ENCODE assay signal across 8 mouse cellular contexts in genomic region chr10:81350351-81351063, GRCm38 (mm10). TPM values are rescaled to one million over a fixed set of nuclear protein-coding genes. Genes with fewer than 3 reads are reported as not detected.
DNase-seq lines count a peak whose midpoint lies in the region; ATAC-seq and TF ChIP-seq lines count a peak whose summit lies in the region.

TSS of gene Hmg20b (minus strand) at chr10:81350480.

- TF ChIP-seq CTCF in C2C12 (IDR thresholded peaks at IDR 0.05; ENCODE audit: control insufficient read depth, insufficient read depth, insufficient read length), result peak; percentile 57
- peak; percentile 84 for TF ChIP-seq CTCF in brain, embryonic 14.5 days (IDR thresholded peaks at IDR 0.05; ENCODE audit: borderline replicate concordance, extremely low read depth, insufficient read depth, insufficient read length)
- peak; percentile 76; the same call in 1 of the 2 replicates for TF ChIP-seq CTCF in liver, adult 2 months (IDR thresholded peaks at IDR 0.05; ENCODE audit: low read depth, low read length)

- H3K4me2 ChIP-seq in heart, embryonic 11.5 days, result peak within 1 kb of the TSS; percentile 95
- H3K4me2 ChIP-seq in kidney, embryonic 16.5 days (replicated peaks; ENCODE audit: low read depth, low read length), result peak within 1 kb of the TSS; percentile 90
- H3K4me2 ChIP-seq in myocyte (ENCODE audit: low read depth), result peak within 1 kb of the TSS; percentile 100

- peaks cover 21% of the 10 kb centered on the region for H3K36me3 ChIP-seq in C2C12 (ENCODE audit: control insufficient read depth, insufficient read depth)
- peaks cover 32% of the 10 kb centered on the region for H3K36me3 ChIP-seq in erythroblast, embryonic 14.5 days (ENCODE audit: control insufficient read depth)
- peaks cover 11% of the 10 kb centered on the region; the same call in 1 of the 2 replicates for H3K36me3 ChIP-seq in heart, embryonic 11.5 days (ENCODE audit: control insufficient read depth, insufficient read depth, low read length)
- H3K36me3 ChIP-seq in kidney, embryonic 16.5 days (ENCODE audit: insufficient read depth, low read length), result peaks cover 7% of the 10 kb centered on the region; the same call in 1 of the 2 replicates
- no peaks in the 10 kb centered on the region; the same call in 1 of the 2 replicates for H3K36me3 ChIP-seq in liver, adult 2 months (ENCODE audit: control insufficient read depth, insufficient read depth, low read length)
- peaks cover 9% of the 10 kb centered on the region for H3K36me3 ChIP-seq in myocyte (ENCODE audit: control insufficient read depth, insufficient read depth)
- no peaks in the 10 kb centered on the region; the same call in 1 of the 2 replicates for H3K36me3 ChIP-seq in splenic B cell, adult 2 months (ENCODE audit: control insufficient read depth, insufficient read depth, low read length, poor library complexity, severe bottlenecking)

- ATAC-seq in heart, embryonic 11.5 days (replicated peaks; ENCODE audit: insufficient number of reproducible peaks, low FRiP score, low TSS enrichment), result peak; percentile 88
- peak; percentile 95 for ATAC-seq in kidney, embryonic 16.5 days (ENCODE audit: low FRiP score, low TSS enrichment)

- peak within 1 kb of the TSS; percentile 93 for H3K9ac ChIP-seq in heart, embryonic 11.5 days (ENCODE audit: low read depth, low read length)
- H3K9ac ChIP-seq in kidney, embryonic 16.5 days (replicated peaks; ENCODE audit: low read length), result peak within 1 kb of the TSS; percentile 97
- H3K9ac ChIP-seq in liver, adult 2 months (ENCODE audit: low read depth, low read length), result peak within 1 kb of the TSS; percentile 93

- peaks cover 5% of the 10 kb centered on the region for H3K79me3 ChIP-seq in C2C12 (ENCODE audit: low read depth)

- 0 out of 2 replicates have a peak, but pooled peaks have one; percentile 25 for TF ChIP-seq POLR2A in brain, embryonic 14.5 days (IDR thresholded peaks at IDR 0.05; ENCODE audit: borderline replicate concordance, extremely low read depth, insufficient read depth, insufficient read length, poor library complexity, severe bottlenecking)
- no peak for TF ChIP-seq POLR2A in liver, adult 2 months (IDR thresholded peaks at IDR 0.05; ENCODE audit: extremely low read depth, insufficient read depth, low read length)
- TF ChIP-seq POLR2A in myocyte (IDR thresholded peaks at IDR 0.05; ENCODE audit: insufficient read length, low read depth), result peak; percentile 18

- peak within 1 kb of the TSS; percentile 95 for H3ac ChIP-seq in C2C12 (ENCODE audit: control insufficient read depth, insufficient read length, low read depth)
- peak within 1 kb of the TSS; percentile 29 for H3ac ChIP-seq in myocyte (ENCODE audit: control insufficient read depth, insufficient read length)

- no peaks in the 10 kb centered on the region for H3K9me3 ChIP-seq in erythroblast, embryonic 14.5 days (ENCODE audit: control insufficient read depth, low read length)
- H3K9me3 ChIP-seq in heart, embryonic 11.5 days (replicated peaks; ENCODE audit: control insufficient read depth, low read length), result no peaks in the 10 kb centered on the region
- no peaks in the 10 kb centered on the region for H3K9me3 ChIP-seq in kidney, embryonic 16.5 days (ENCODE audit: low read length)

- H3K4me3 ChIP-seq in C2C12 (ENCODE audit: insufficient read depth, poor library complexity, severe bottlenecking) (peak within 1 kb of the TSS; percentile 95), myocyte (peak within 1 kb of the TSS; percentile 69)
- H3K4me3 ChIP-seq in erythroblast, embryonic 14.5 days (replicated peaks), result peak within 1 kb of the TSS; percentile 97
- H3K4me3 ChIP-seq in heart, embryonic 11.5 days (ENCODE audit: low read depth, low read length), result peak within 1 kb of the TSS; percentile 85
- peak within 1 kb of the TSS; percentile 88 for H3K4me3 ChIP-seq in kidney, embryonic 16.5 days (ENCODE audit: low read length)
- H3K4me3 ChIP-seq in liver, adult 2 months (ENCODE audit: insufficient read depth, low read depth, low read length), result peak within 1 kb of the TSS; percentile 91

- peak within 1 kb of the TSS; percentile 80 for H3K27ac ChIP-seq in heart, embryonic 11.5 days (ENCODE audit: low read depth, low read length)
- H3K27ac ChIP-seq in kidney, embryonic 16.5 days (ENCODE audit: low read length), result peak within 1 kb of the TSS; percentile 81
- H3K27ac ChIP-seq in liver, adult 2 months (replicated peaks; ENCODE audit: insufficient read depth, low read depth, low read length), result peak within 1 kb of the TSS; percentile 87

- DNase-seq in brain, embryonic 14.5 days (ENCODE audit: low read depth), result peak; percentile 100
- DNase-seq in liver, adult 2 months (ENCODE audit: extremely low read depth, low read depth, low spot score), result peak; percentile 94
- DNase-seq in splenic B cell, adult 2 months (ENCODE audit: low read depth, low spot score), result peak; percentile 99

- under 1% methylated on average over 54 of the region's 54 CpGs for WGBS in heart, embryonic 11.5 days (ENCODE audit: insufficient replicate concordance)
- under 1% methylated on average over 52 of the region's 54 CpGs for WGBS in kidney, embryonic 16.5 days
- under 1% methylated on average over 54 of the region's 54 CpGs for WGBS in liver, adult 2 months

- H3K27me3 ChIP-seq in C2C12 (ENCODE audit: control insufficient read depth, insufficient read depth, insufficient read length), result no peaks in the 10 kb centered on the region
- H3K27me3 ChIP-seq in erythroblast, embryonic 14.5 days (ENCODE audit: control insufficient read depth), result peaks cover 7% of the 10 kb centered on the region
- H3K27me3 ChIP-seq in heart, embryonic 11.5 days (ENCODE audit: control insufficient read depth, insufficient read depth, low read length), result no peaks in the 10 kb centered on the region
- no peaks in the 10 kb centered on the region for H3K27me3 ChIP-seq in kidney, embryonic 16.5 days (ENCODE audit: insufficient read depth, low read length)
- H3K27me3 ChIP-seq in liver, adult 2 months (ENCODE audit: control insufficient read depth, insufficient read depth, low read length), result no peaks in the 10 kb centered on the region
- H3K27me3 ChIP-seq in myocyte (ENCODE audit: control insufficient read depth, insufficient read depth, insufficient read length), result no peaks in the 10 kb centered on the region
- no peaks in the 10 kb centered on the region for H3K27me3 ChIP-seq in splenic B cell, adult 2 months (ENCODE audit: control insufficient read depth, insufficient read depth, low read length, poor library complexity, severe bottlenecking)

- peaks cover 14% of the 10 kb centered on the region for H3K79me2 ChIP-seq in C2C12 (ENCODE audit: control insufficient read depth, insufficient read depth)
- H3K79me2 ChIP-seq in liver, adult 2 months (ENCODE audit: control insufficient read depth, insufficient read depth, low read length), result no peaks in the 10 kb centered on the region
- H3K79me2 ChIP-seq in myocyte (ENCODE audit: control insufficient read depth, insufficient read depth), result no peaks in the 10 kb centered on the region

- peaks cover 82% of the 10 kb centered on the region for H3K4me1 ChIP-seq in erythroblast, embryonic 14.5 days (ENCODE audit: control insufficient read depth)
- peaks cover 37% of the 10 kb centered on the region for H3K4me1 ChIP-seq in heart, embryonic 11.5 days (ENCODE audit: control insufficient read depth, insufficient read depth, low read length)
- H3K4me1 ChIP-seq in kidney, embryonic 16.5 days (ENCODE audit: insufficient read depth, low read length), result peaks cover 33% of the 10 kb centered on the region
- peaks cover 17% of the 10 kb centered on the region; the same call in 1 of the 2 replicates for H3K4me1 ChIP-seq in liver, adult 2 months (ENCODE audit: control insufficient read depth, insufficient read depth, low read length)

TF ChIP-seq in C2C12, 6 proteins besides CTCF, POLR2A, EP300 and RAD21:
- no peak for TF ChIP-seq USF1 (IDR thresholded peaks at IDR 0.05; ENCODE audit: low read depth)
- TF ChIP-seq MAX (IDR thresholded peaks at IDR 0.05), result no peak
- no peak for TF ChIP-seq MYOD1 (IDR thresholded peaks at IDR 0.05; ENCODE audit: control insufficient read depth, insufficient read length, low read depth)
- no peak for TF ChIP-seq CEBPB (IDR thresholded peaks at IDR 0.05; ENCODE audit: low read depth)
- no peak for TF ChIP-seq FOSL1 (IDR thresholded peaks at IDR 0.05; ENCODE audit: insufficient read depth, low read length, poor library complexity, severe bottlenecking)
- TF ChIP-seq MYOG (IDR thresholded peaks at IDR 0.05; ENCODE audit: control insufficient read depth, extremely low read depth, insufficient read length), result no peak

TF ChIP-seq in myocyte, 11 proteins besides CTCF, POLR2A, EP300 and RAD21:
- no peak for TF ChIP-seq CEBPB (IDR thresholded peaks at IDR 0.05; ENCODE audit: insufficient read depth, poor library complexity, severe bottlenecking)
- no peak for TF ChIP-seq USF1 (IDR thresholded peaks at IDR 0.05; ENCODE audit: low read depth)
- no peak for TF ChIP-seq REST (IDR thresholded peaks at IDR 0.05; ENCODE audit: insufficient read depth, insufficient read length)
- TF ChIP-seq MAX (IDR thresholded peaks at IDR 0.05; ENCODE audit: low read depth), result no peak
- no peak for TF ChIP-seq TCF3 (IDR thresholded peaks at IDR 0.05; ENCODE audit: insufficient read length, low read depth)
- TF ChIP-seq MYOD1 (IDR thresholded peaks at IDR 0.05; ENCODE audit: control insufficient read depth in 1 of 3, insufficient read length in 2 of 3, low read depth in 2 of 3), result no peak
- no peak for TF ChIP-seq TCF12 (IDR thresholded peaks at IDR 0.05; ENCODE audit: insufficient read depth, poor library complexity, severe bottlenecking)
- no peak for TF ChIP-seq MYOG (IDR thresholded peaks at IDR 0.05; ENCODE audit: control insufficient read depth in 1 of 3, insufficient read depth in 1 of 3, insufficient read length in 2 of 3, low read depth in 2 of 3)

RNA-seq across cellular contexts. Expression of gene Hmg20b, which starts in this region (rescaled TPM):
- polyA plus RNA-seq in C2C12 (2012; fragmentation: generic; extraction: Trizol) (89.0 TPM), myocyte (2012; fragmentation: generic; extraction: Trizol) (80.2 TPM)
- polyA plus RNA-seq in brain, embryonic 14.5 days (2012; rRNA removed), result 49.5 and 63.8 TPM in 2 replicates
- polyA plus RNA-seq in erythroblast, embryonic 14.5 days (2012), result 52.7 and 55.8 TPM in 2 replicates
- 102 and 107 TPM in 2 replicates for polyA plus RNA-seq in heart, embryonic 11.5 days (2014; fragmentation: Nextera tagmentation; extraction: Ambion mirVana)
- 90.6 and 94.5 TPM in 2 replicates for polyA plus RNA-seq in kidney, embryonic 16.5 days (2015; fragmentation: Nextera tagmentation; extraction: Ambion mirVana)
- 9.9 and 10.8 TPM in 2 replicates for total RNA-seq in liver, adult 2 months (2014; rRNA removed)
- 48.1 and 54.0 TPM in 2 replicates for polyA plus RNA-seq in liver, adult 2 months (2012; rRNA removed)

Comparison
In these comparisons a context has a peak if more than half of its experiments do, and no peak if none do; other contexts are left out.
1. Peak in every context shown above with its lines: DNase-seq, ATAC-seq, H3K4me3 ChIP-seq and H3K27ac ChIP-seq.